ENCODE assay signal across 17 mouse cellular contexts in genomic region chr2:110036265-110036664, GRCm38 (mm10). TPM values are rescaled to one million over a fixed set of nuclear protein-coding genes. Genes with fewer than 3 reads are reported as not detected.
DNase-seq lines count a peak whose midpoint lies in the region; ATAC-seq and TF ChIP-seq lines count a peak whose summit lies in the region.
"Had no signal": no experiment of that assay in that cellular context is flagged by ENCODE, and none has a peak within 500 bp of the region (broad histone marks: within the 10 kb centered on the region; RNA-seq: fewer than 3 reads in every experiment).

No protein-coding gene starts in this region.

- no peaks in the 10 kb centered on the region for H3K9me3 ChIP-seq in heart, embryonic 10.5 days
- H3K9me3 ChIP-seq in kidney, postnatal 0 days (replicated peaks; ENCODE audit: low read length): no peaks in the 10 kb centered on the region
- no peaks in the 10 kb centered on the region for H3K9me3 ChIP-seq in embryonic facial prominence, embryonic 12.5 days
- H3K9me3 ChIP-seq: forebrain, embryonic 10.5 days; hindbrain, embryonic 12.5 days; midbrain, embryonic 10.5 days had no signal

- no peak for TF ChIP-seq CTCF in kidney, postnatal 0 days (IDR thresholded peaks at IDR 0.05; ENCODE audit: low read depth)

- H3K9ac ChIP-seq in kidney, postnatal 0 days (ENCODE audit: low read depth, low read length): no peak overlapping the region
- no peak overlapping the region for H3K9ac ChIP-seq in embryonic facial prominence, embryonic 12.5 days
- H3K9ac ChIP-seq: hindbrain, embryonic 12.5 days had no signal

- intact Hi-C loops in heart, postnatal 36 days (cut with DNase I): no loop called here

- peaks cover 23% of the 10 kb centered on the region for H3K4me1 ChIP-seq in heart, embryonic 10.5 days
- peaks cover 7% of the 10 kb centered on the region; the same call in 1 of the 2 replicates for H3K4me1 ChIP-seq in kidney, postnatal 0 days (replicated peaks; ENCODE audit: insufficient read depth, low read length)
- peaks cover 13% of the 10 kb centered on the region; the same call in 1 of the 2 replicates for H3K4me1 ChIP-seq in embryonic facial prominence, embryonic 12.5 days

- H3K4me2 ChIP-seq in kidney, postnatal 0 days (ENCODE audit: low read length): 0 out of 2 replicates have a peak overlapping the region, but pooled peaks have one; percentile 6
- no peak overlapping the region for H3K4me2 ChIP-seq in embryonic facial prominence, embryonic 12.5 days (replicated peaks)
- H3K4me2 ChIP-seq: hindbrain, embryonic 12.5 days had no signal

- H3K27me3 ChIP-seq in heart, embryonic 10.5 days (ENCODE audit: insufficient read depth, poor library complexity, severe bottlenecking): no peaks in the 10 kb centered on the region
- H3K27me3 ChIP-seq in kidney, postnatal 0 days (ENCODE audit: insufficient read depth, low read length): no peaks in the 10 kb centered on the region
- H3K27me3 ChIP-seq in embryonic facial prominence, embryonic 12.5 days: no peaks in the 10 kb centered on the region
- H3K27me3 ChIP-seq: CH12.LX; hindbrain, embryonic 12.5 days had no signal

- H3K4me3 ChIP-seq in heart, embryonic 10.5 days: no peak overlapping the region
- no peak overlapping the region for H3K4me3 ChIP-seq in kidney, postnatal 0 days (replicated peaks; ENCODE audit: low read depth, low read length)
- H3K4me3 ChIP-seq in embryonic facial prominence, embryonic 12.5 days: no peak overlapping the region
- H3K4me3 ChIP-seq: forebrain, embryonic 10.5 days; hindbrain, embryonic 12.5 days; midbrain, embryonic 10.5 days had no signal

- no peak for DNase-seq in heart, embryonic 10.5 days (ENCODE audit: low spot score)
- DNase-seq in heart, postnatal 36 days: no peak
- DNase-seq in kidney, postnatal 0 days (ENCODE audit: low spot score): peak; percentile 67
- no peak for DNase-seq in kidney, adult 9 months
- peak; percentile 57 for DNase-seq in mesoderm, embryonic 11.5 days (ENCODE audit: low read depth, low spot score)
- DNase-seq in layer of hippocampus, adult 11-12 months (ENCODE audit: low spot score): no peak
- no peak for DNase-seq in cerebellum, postnatal 25 days
- DNase-seq: adrenal gland, postnatal 36 days; kidney, adult 2 months; thymus, postnatal 14 days had no signal

- WGBS in heart, embryonic 10.5 days: 24% methylated on average over 4 of the region's 4 CpGs
- 15% methylated on average over 4 of the region's 4 CpGs for WGBS in kidney, postnatal 0 days
- 32% methylated on average over 4 of the region's 4 CpGs for WGBS in embryonic facial prominence, embryonic 12.5 days

- no peak for ATAC-seq in kidney, postnatal 0 days (replicated peaks; ENCODE audit: low FRiP score, low read depth)
- ATAC-seq in embryonic facial prominence, embryonic 12.5 days (ENCODE audit: insufficient number of reproducible peaks, insufficient read depth, low FRiP score, low TSS enrichment): no peak
- ATAC-seq: activated CD4-positive, CD25-positive, alpha-beta regulatory T cell, adult 4 months; lung, postnatal 0 days had no signal

- H3K36me3 ChIP-seq in heart, embryonic 10.5 days: peaks cover 18% of the 10 kb centered on the region
- 0 out of 2 replicates have a peak, but pooled peaks cover 6% of the 10 kb centered on the region for H3K36me3 ChIP-seq in kidney, postnatal 0 days (ENCODE audit: insufficient read depth, low read length)
- peaks cover 12% of the 10 kb centered on the region; the same call in 1 of the 2 replicates for H3K36me3 ChIP-seq in embryonic facial prominence, embryonic 12.5 days

- peak overlapping the region; percentile 65 for H3K27ac ChIP-seq in heart, embryonic 10.5 days
- peak overlapping the region; percentile 54; the same call in 1 of the 2 replicates for H3K27ac ChIP-seq in kidney, postnatal 0 days
- 0 out of 2 replicates have a peak overlapping the region, but pooled peaks have one; percentile 41 for H3K27ac ChIP-seq in embryonic facial prominence, embryonic 12.5 days
- H3K27ac ChIP-seq: forebrain, embryonic 10.5 days; hindbrain, embryonic 12.5 days; midbrain, embryonic 10.5 days had no signal

RNA-seq across cellular contexts. Expression of gene Ccdc34, which starts 18.6 kb away (rescaled TPM):
- 24.1 and 29.8 TPM in 2 replicates for polyA plus RNA-seq in heart, embryonic 10.5 days (2016; fragmentation: Nextera tagmentation; extraction: Ambion mirVana)
- total RNA-seq in heart, postnatal 36 days (2021): 1 to 10 TPM; 5.1 to 5.3 TPM
- 42.7 and 45.1 TPM in 2 replicates for polyA plus RNA-seq in kidney, postnatal 0 days (2015; fragmentation: Nextera tagmentation; extraction: Ambion mirVana)
- 45.7 and 51.0 TPM in 2 replicates for polyA plus RNA-seq in embryonic facial prominence, embryonic 12.5 days (2016; fragmentation: Nextera tagmentation; extraction: Ambion mirVana)

Comparison
In these comparisons a context has a peak if more than half of its experiments do, and no peak if none do; other contexts are left out.
1. DNase-seq: peak in kidney, postnatal 0 days (single experiment) and mesoderm, embryonic 11.5 days (single experiment); none in heart, embryonic 10.5 days (single experiment), heart, postnatal 36 days (0 of 2), kidney, adult 9 months (single experiment), layer of hippocampus, adult 11-12 months (single experiment) and cerebellum, postnatal 25 days (0 of 2).
2. Peak in every context shown above with its lines, with median percentiles within 50 percentile points of each other: H3K27ac ChIP-seq.